Mouse (Mus musculus): ENCODE measurements at regions not wholly inside any gene's neighbourhood (a gene's known extent, or its start where the extent isn't known, plus 50 kb on each side); places are given as distances from the start of the nearest gene placed in this dataset.

GRCm38 (mm10) chr4:55203731-55204710 is 145.8 kb upstream of the Rad23b start:
- TF ChIP-seq POLR2A (IDR thresholded peaks at IDR 0.05; ENCODE audit: insufficient read depth, low read depth, low read length) (no peak), CTCF (IDR thresholded peaks at IDR 0.05; ENCODE audit: insufficient read depth, low read depth, low read length) (no peak)
